Mouse (Mus musculus) adrenal gland, adult 2 months (tissue): ENCODE results near the gene Shld2. TPM values are rescaled to one million over a fixed set of nuclear protein-coding genes. Genes with fewer than 3 reads are reported as not detected.
A peak's percentile ranks its signal among the peaks of the same experiment; 100 is the strongest.

Source experiments
- DNase-seq: peaks from one replicate; pipeline ENCODE4 v3.0.0; 2021
- polyA plus RNA-seq: library from polyadenylated mRNA; depleted of rRNA; stranded (reverse); fragments of >200 nt; gene quantifications from 2 replicates; pipeline ENCODE4 v1.2.3, GENCODE M21; 2012; rRNA removed
- total RNA-seq, 2 experiments: library from RNA; stranded (reverse); gene quantifications; 2 replicates each; pipeline ENCODE4 v1.2.3; 2021

Shld2 gene
- total and polyA plus RNA-seq, 3 experiments, result 1.4 to 9.2 (median 7.6) TPM

DNA sequence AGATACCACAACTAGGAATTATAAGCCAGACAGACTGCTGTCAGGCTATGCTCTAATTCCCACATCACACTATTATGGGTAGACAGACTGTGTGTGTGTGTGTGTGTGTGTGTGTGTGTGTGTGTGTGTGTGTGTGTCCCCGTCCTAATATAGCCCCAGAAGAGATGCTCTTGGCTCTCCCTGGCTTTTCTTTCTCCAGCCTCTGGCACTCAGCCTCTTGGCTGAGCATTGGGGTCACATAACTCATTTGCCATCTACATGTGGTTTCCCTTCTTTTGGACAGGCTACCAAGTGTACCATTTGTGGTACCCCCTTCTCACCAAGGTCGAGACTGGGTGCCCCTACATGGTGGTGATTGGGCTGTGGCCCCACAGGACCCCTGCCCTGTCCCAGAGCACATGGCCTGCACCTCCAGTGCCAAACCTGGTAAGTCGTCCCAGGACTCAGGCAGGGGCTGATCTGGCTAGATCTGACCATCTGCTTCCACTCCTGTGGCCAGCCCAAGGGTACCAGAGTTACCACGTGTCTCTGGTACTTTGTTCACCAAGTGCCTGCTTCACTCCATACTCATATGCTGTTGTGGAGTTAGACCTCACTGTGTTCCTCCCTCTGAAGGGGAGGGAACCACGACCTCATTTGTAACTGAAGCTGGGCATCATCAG lies 88.7 kb downstream of the Shld2 start:
- DNase-seq, result no peak

DNA sequence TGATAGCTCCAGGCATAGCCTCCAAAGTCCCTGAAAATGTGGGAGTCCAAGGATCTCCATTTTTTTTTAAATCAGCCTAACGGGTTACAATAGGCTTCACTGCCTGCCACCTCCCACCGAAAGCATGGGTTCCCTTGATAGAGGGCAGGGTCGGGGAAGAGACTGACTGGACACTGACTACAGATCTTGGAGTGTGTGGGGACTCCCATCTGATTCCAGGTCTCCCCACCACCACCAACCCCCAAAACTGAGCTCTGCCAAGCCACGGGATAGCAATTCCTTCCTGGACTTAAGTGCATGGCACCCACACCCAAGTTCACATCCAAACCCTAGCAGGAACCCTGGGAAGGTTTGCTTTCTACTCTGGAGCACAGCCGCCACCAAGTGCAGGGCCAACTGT lies 89.9 kb downstream of the Shld2 start:
- DNase-seq, result no peak

GRCm38 (mm10) chr14:34219786-34220198 lies 90.5 kb downstream of the Shld2 start:
- DNase-seq, result no peak

DNA sequence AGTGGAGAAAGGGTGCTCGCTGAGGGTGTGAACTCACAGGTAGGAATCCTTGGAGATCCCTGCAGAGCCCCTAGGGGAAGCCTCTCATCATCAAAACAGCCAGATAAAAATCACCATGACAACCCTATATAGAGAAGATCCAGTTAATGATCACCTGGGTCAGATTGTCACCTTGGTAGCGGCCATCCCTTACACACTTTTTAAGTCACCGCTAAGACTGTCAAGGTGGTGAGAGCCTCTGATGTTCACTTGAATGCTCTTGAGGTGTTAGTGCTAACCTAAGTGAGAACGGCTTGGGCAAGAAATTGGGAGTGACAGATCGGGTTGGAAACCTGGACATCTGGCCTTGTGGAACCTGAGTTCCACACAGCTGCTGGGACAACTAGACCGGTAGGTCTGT lies 91.0 kb downstream of the Shld2 start, which contains the start of gene Syt15:
Gene Syt15 (plus strand): TSS at position 301 of the 400 bp plus-strand sequence.
- no peak for DNase-seq

DNA sequence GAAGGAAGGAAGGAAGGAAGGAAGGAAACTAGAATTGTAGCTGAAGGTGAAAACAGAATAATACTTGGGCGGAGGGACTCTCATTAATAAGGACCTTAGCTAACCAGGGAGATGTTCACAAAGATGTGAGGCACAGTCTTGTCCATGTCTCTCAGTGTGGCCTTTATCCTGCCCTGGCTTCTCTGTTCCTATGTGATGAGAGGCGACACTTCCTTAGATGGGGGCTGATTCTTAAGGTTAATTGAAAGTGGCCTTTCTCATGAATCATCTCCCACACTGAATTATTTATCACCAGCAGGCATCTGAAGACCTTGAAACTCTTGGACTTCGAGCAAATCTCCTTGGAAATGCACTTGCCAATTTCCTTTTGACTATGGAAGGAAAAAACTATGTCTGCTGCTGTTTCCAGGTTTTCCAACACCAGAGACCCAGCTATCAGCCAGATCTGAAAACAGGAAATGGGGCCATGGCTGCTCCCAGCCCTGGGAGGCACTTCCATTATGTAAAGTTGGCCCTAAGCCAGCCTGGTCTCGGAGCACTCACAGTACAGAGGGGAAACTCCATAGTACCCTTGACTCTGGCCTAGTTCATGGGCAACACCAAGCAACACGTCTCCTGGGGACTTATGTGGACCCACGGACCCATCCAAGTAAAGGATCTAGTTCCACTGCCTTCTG lies 94.7 kb downstream of the Shld2 start:
- DNase-seq, result peak; percentile 47

DNA sequence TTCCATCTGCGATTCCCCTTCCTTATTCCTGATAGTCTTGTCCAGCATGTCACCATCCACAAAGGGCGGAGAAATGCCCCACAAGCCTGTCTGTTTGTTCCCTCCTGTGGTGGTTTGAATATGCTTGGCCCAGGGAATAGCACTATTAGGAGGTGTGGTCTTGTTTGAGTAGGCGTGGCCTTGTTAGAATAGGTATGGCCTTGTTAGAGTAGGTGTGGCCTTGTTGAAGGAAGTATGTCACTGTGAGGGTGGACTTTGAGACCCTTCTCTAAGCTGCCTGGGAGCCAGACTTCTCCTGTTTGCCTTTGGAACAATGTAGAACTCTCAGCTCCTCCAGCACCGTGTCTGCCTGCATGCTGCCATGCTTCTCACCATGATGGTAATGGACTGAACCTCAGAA lies 100.4 kb downstream of the Shld2 start:
- no peak for DNase-seq

GRCm38 (mm10) chr14:34209080-34209479 lies 101.2 kb downstream of the Shld2 start:
- DNase-seq, result no peak

GRCm38 (mm10) chr14:34208651-34209050 lies 101.6 kb downstream of the Shld2 start:
- peak; percentile 45 for DNase-seq

GRCm38 (mm10) chr14:34207996-34208395 lies 102.3 kb downstream of the Shld2 start:
- no peak for DNase-seq

- DNase-seq, result peak; percentile 42
These were observed 108.9 kb downstream of the Shld2 start, which contains the start of gene Gprin2 for GRCm38 (mm10) chr14:34201231-34202035. Gene Gprin2, minus strand, starts transcription at chr14:34201653.

DNA sequence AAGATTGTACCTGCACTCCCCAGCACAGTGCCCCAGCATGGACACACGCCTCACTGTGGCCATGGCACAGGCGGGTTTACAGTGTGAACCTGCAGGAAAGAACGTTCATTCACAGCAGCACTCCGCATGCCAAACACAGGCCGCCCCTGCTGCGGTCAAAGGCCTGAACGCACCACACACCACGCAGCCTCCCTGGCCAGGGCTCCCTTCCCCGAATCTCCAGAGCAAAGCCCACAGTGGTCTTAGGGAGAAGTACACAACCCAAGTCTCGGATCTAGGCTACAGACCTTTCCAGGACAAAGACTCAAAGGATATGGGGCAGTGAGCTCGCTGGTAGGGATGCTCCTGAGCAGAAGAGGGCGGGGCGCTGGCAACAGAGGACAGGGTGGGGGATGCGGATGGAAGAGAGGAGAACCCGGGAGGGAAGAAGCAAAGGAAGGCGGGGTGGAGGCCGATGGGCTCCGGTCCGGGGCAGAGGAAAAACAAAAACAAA lies 109.5 kb downstream of the Shld2 start:
- DNase-seq, result peak; percentile 42

GRCm38 (mm10) chr14:34196706-34197105 lies 113.6 kb downstream of the Shld2 start:
- DNase-seq, result peak; percentile 74

- DNase-seq, result no peak
These were observed 114.8 kb downstream of the Shld2 start for GRCm38 (mm10) chr14:34195466-34195865.

DNA sequence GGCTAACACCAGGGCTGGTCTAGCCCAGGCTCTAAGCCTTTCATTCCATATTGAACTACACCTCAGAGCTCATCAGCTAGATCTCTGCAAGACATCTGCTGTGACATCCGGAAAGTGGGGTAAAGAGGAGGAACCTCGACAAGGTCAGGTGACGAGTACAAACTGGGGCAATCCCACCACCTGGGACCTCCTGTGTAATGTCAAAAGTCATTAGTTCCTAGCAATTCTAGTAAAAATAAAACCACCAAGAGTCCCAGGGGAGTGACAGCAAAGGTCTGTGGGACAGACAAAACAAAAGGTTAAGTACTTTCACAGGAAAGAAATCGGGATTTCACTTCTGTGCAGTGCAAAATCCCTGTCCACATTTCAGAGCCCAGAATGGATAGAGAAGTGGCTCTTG lies 116.4 kb downstream of the Shld2 start:
- DNase-seq, result no peak

DNA sequence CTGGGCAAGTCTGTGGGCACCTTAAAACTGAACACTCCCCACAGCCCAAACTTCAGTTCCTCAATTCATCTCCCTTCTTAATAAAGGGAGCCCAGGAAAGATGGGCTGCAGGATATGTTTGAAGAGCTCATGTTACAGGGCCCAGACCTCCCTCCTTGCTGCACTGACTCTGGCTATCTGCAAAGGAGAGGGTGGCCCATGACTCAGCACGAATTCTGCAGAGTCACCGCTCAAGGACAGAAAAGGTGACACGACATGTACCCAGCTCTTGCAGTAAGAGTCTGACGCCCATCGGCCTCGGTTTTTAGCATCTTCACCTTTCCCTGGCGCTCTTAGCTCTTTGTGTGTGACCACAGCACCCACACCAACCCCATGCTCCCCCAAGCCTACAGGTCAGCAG lies 119.9 kb downstream of the Shld2 start:
- DNase-seq, result peak; percentile 83

GRCm38 (mm10) chr14:34188629-34189028 lies 121.7 kb downstream of the Shld2 start:
- DNase-seq, result peak; percentile 86

Other genes starting within 250 kb of the Shld2 start
- gene Anxa8, start 224.5 kb downstream of the Shld2 start, total RNA-seq, result 1 to 10 TPM; 3.6 to 5.9 TPM
- gene Anxa8, start 224.5 kb downstream of the Shld2 start, polyA plus RNA-seq, result 0.74 and 1.2 TPM in 2 replicates
- not detected for gene A630023A22Rik, start 207.7 kb downstream of the Shld2 start, total RNA-seq
- gene A630023A22Rik, start 207.7 kb downstream of the Shld2 start, polyA plus RNA-seq, result not detected in 2 replicates
- under 1 TPM; 0.09 to 0.10 TPM for gene Npy4r, start 158.0 kb downstream of the Shld2 start, total RNA-seq
- gene Npy4r, start 158.0 kb downstream of the Shld2 start, polyA plus RNA-seq, result 0.02 and 0.15 TPM in 2 replicates
- gene Gprin2, start 108.8 kb downstream of the Shld2 start, total RNA-seq, result 1 to 10 TPM; 1.4 to 2.8 TPM
- gene Gprin2, start 108.8 kb downstream of the Shld2 start, polyA plus RNA-seq, result 0.85 and 1.3 TPM in 2 replicates
- gene Syt15, start 90.9 kb downstream of the Shld2 start, total RNA-seq, result under 1 TPM; 0.17 to 0.24 TPM
- 0.52 and 0.85 TPM in 2 replicates for gene Syt15, start 90.9 kb downstream of the Shld2 start, polyA plus RNA-seq
- 100 to 1,000 TPM; 152 to 249 TPM for gene Glud1, start 234 bp upstream of the Shld2 start, total RNA-seq
- gene Glud1, start 234 bp upstream of the Shld2 start, polyA plus RNA-seq, result 184 and 207 TPM in 2 replicates
- not detected for gene Fam25c, start 44.9 kb upstream of the Shld2 start, total RNA-seq
- gene Fam25c, start 44.9 kb upstream of the Shld2 start, polyA plus RNA-seq, result not detected in 2 replicates
- gene Sncg, start 64.3 kb upstream of the Shld2 start, total RNA-seq, result 10 to 100 TPM; 20.5 to 38.5 TPM
- gene Sncg, start 64.3 kb upstream of the Shld2 start, polyA plus RNA-seq, result 26.1 and 33.8 TPM in 2 replicates
- gene Mmrn2, start 65.0 kb upstream of the Shld2 start, total RNA-seq, result 10 to 100 TPM; 26.5 to 42.4 TPM
- gene Mmrn2, start 65.0 kb upstream of the Shld2 start, polyA plus RNA-seq, result 16.7 and 17.1 TPM in 2 replicates
- 10 to 100 TPM; 56.4 to 64.4 TPM for gene Bmpr1a, start 192.8 kb upstream of the Shld2 start, total RNA-seq
- gene Bmpr1a, start 192.8 kb upstream of the Shld2 start, polyA plus RNA-seq, result 3.4 and 3.7 TPM in 2 replicates
- gene 9230112D13Rik, start 212.3 kb upstream of the Shld2 start, total RNA-seq, result not detected
- not detected in 2 replicates for gene 9230112D13Rik, start 212.3 kb upstream of the Shld2 start, polyA plus RNA-seq